Mouse (Mus musculus): ENCODE measurements around the gene Gnai3. TPM values are rescaled to one million over a fixed set of nuclear protein-coding genes. Genes with fewer than 3 reads are reported as not detected.

Gene Gnai3
- polyA plus RNA-seq, 1 experiment from 2014 or later: 157 TPM

DNA sequence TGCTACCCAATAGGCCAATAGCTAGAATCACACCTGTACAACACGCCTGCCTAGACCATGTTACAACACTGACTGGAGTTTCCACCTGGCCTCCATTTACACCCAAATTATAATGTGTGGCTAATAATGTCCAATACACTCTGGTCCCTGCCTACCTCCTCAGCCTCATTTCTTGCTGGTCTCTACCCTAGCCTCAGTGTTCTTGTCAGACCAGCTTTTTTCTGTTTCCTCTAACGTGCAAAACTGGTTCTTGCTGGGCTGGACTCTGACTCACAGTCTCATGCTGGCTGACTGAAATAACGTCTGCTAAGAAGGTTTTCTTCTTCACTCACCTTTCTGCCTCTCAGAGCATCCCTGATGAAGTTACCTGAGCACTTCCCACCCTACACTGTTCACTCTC is 19.6 kb downstream of the Gnai3 start:
- Histone ChIP-seq H3K4me3 (ENCODE audit: low read depth, low read length) (no peak overlapping the region), H3K36me3 (ENCODE audit: control insufficient read depth, insufficient read depth, low read length) (peaks cover 13% of the 10 kb centered on the region), H3K4me2 (ENCODE audit: low read length) (no peak overlapping the region), H3K4me1 (ENCODE audit: control insufficient read depth, insufficient read depth, low read length) (no peaks in the 10 kb centered on the region), H3K27ac (ENCODE audit: low read depth, low read length) (no peak overlapping the region), H3K27me3 (replicated peaks; ENCODE audit: control insufficient read depth, insufficient read depth, low read length) (no peaks in the 10 kb centered on the region), H3K9ac (ENCODE audit: low read length) (no peak overlapping the region), H3K9me3 (replicated peaks; ENCODE audit: control insufficient read depth, low read length) (no peaks in the 10 kb centered on the region)
- ATAC-seq: no peak
- no peak for DNase-seq (ENCODE audit: low spot score)
- WGBS: 92% methylated on average over 3 of the region's 3 CpGs

DNA sequence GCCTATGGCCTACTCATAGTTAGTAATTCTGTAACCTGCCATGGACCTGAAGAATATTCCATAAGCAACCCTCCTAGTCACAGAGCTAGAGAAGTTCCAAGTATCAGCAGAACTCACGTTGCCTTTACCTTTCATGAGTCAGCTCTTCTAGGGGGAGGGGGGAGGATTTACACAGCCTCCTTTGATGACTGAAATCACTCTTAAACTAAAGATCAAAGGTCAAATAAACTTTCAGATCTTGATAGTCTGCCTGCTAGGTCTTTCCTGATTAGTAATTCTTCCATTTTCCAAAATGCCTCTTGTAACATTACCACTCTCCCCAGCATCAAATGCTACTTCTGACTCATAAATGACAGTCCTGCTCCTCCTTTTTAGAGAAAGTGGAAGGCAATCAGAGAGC is 21.8 kb downstream of the Gnai3 start:
- ATAC-seq: no peak
- 65% methylated on average over 1 of the region's 1 CpGs for WGBS

DNA sequence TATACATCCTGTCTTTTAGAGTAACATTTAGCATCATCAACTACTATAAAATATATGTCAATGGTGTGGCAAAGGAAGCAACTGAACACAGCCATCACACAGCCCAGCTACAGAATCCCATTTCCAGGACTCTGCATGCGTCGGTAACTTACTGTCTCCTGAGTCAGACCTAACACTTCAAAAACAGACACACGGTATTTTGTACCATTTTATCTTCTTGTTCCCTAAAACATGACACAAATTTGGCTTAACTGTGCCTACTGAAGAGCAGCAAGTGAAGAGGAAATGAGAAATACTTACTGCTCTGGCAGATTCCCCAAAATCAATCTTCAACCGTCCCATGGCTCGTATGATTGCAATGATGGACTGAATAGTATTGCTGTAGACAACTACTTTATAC is 22.7 kb downstream of the Gnai3 start:
- DNase-seq (ENCODE audit: low spot score) (no peak), ATAC-seq (no peak)
- WGBS: 92% methylated on average over 5 of the region's 5 CpGs
- Histone ChIP-seq H3K9me3 (replicated peaks; ENCODE audit: control insufficient read depth, low read length) (no peaks in the 10 kb centered on the region), H3K27ac (ENCODE audit: low read depth, low read length) (no peak overlapping the region), H3K36me3 (ENCODE audit: control insufficient read depth, insufficient read depth, low read length) (peaks cover 27% of the 10 kb centered on the region), H3K4me3 (ENCODE audit: low read depth, low read length) (no peak overlapping the region), H3K27me3 (replicated peaks; ENCODE audit: control insufficient read depth, insufficient read depth, low read length) (no peaks in the 10 kb centered on the region), H3K4me1 (ENCODE audit: control insufficient read depth, insufficient read depth, low read length) (no peaks in the 10 kb centered on the region), H3K4me2 (ENCODE audit: low read length) (no peak overlapping the region), H3K9ac (ENCODE audit: low read length) (no peak overlapping the region)

More for the DNA sequence above, 21.8 kb downstream of the Gnai3 start:
- Histone ChIP-seq H3K4me1 (ENCODE audit: control insufficient read depth, insufficient read depth, low read length) (no peaks in the 10 kb centered on the region), H3K9me3 (replicated peaks; ENCODE audit: control insufficient read depth, low read length) (no peaks in the 10 kb centered on the region), H3K36me3 (ENCODE audit: control insufficient read depth, insufficient read depth, low read length) (peaks cover 22% of the 10 kb centered on the region), H3K27me3 (replicated peaks; ENCODE audit: control insufficient read depth, insufficient read depth, low read length) (no peaks in the 10 kb centered on the region), H3K4me2 (ENCODE audit: low read length) (no peak overlapping the region), H3K27ac (ENCODE audit: low read depth, low read length) (no peak overlapping the region), H3K4me3 (ENCODE audit: low read depth, low read length) (no peak overlapping the region), H3K9ac (ENCODE audit: low read length) (no peak overlapping the region)
- DNase-seq (ENCODE audit: low spot score): no peak

DNA sequence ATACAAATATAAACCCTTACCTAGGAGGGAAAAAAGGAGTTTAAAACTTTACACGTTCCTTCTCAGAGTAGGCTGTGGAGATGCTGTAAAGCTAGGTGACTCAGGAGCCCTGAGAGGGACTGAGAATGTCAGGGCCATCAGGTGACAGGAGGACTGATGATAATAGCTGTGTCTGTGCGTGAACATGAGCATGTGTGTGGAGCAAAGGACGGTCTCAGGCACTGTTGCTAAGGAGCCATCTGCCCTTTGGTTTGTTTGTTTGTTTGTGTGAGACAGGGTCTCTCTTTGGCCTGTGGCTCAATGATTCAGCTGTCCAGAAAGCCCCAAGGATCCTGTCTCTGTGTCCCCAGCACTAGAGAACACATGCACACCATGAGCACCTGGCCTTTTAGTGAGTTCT is 24.8 kb downstream of the Gnai3 start:
- no peak overlapping the region for H3K4me2 ChIP-seq (ENCODE audit: low read length)
- H3K36me3 ChIP-seq (ENCODE audit: control insufficient read depth, insufficient read depth, low read length): peaks cover 40% of the 10 kb centered on the region
- no peak for ATAC-seq
- H3K4me1 ChIP-seq (ENCODE audit: control insufficient read depth, insufficient read depth, low read length): no peaks in the 10 kb centered on the region
- WGBS: 97% methylated on average over 3 of the region's 3 CpGs
- H3K9me3 ChIP-seq (replicated peaks; ENCODE audit: control insufficient read depth, low read length): no peaks in the 10 kb centered on the region
- H3K27me3 ChIP-seq (replicated peaks; ENCODE audit: control insufficient read depth, insufficient read depth, low read length): no peaks in the 10 kb centered on the region
- no peak for DNase-seq (ENCODE audit: low spot score)
- no peak overlapping the region for H3K4me3 ChIP-seq (ENCODE audit: low read depth, low read length)
- no peak overlapping the region for H3K9ac ChIP-seq (ENCODE audit: low read length)
- no peak overlapping the region for H3K27ac ChIP-seq (ENCODE audit: low read depth, low read length)

DNA sequence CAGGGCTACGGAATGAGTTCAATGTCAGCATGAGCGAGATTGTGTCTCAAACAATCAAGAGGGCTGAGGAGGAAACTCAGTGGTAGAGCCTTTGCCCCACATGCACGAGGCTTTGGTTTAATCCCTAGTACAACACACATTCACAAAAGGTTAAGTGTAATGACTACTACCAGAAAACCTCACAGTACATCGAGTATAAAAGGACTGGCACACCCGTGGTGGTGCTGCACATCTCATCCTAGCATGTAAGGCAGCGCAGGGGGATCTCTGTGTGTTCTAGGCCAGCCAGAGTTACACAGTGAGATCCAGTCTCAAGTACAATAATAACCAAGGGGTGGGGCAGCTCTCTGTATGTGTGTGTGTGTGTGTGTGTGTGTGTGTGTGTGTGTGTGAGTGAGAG is 28.5 kb downstream of the Gnai3 start:
- Histone ChIP-seq H3K27me3 (replicated peaks; ENCODE audit: control insufficient read depth, insufficient read depth, low read length) (no peaks in the 10 kb centered on the region), H3K36me3 (ENCODE audit: control insufficient read depth, insufficient read depth, low read length) (peaks cover 62% of the 10 kb centered on the region), H3K9ac (ENCODE audit: low read length) (no peak overlapping the region), H3K27ac (ENCODE audit: low read depth, low read length) (no peak overlapping the region), H3K4me2 (ENCODE audit: low read length) (no peak overlapping the region), H3K9me3 (replicated peaks; ENCODE audit: control insufficient read depth, low read length) (no peaks in the 10 kb centered on the region), H3K4me3 (ENCODE audit: low read depth, low read length) (no peak overlapping the region), H3K4me1 (ENCODE audit: control insufficient read depth, insufficient read depth, low read length) (no peaks in the 10 kb centered on the region)
- DNase-seq (ENCODE audit: low spot score): no peak
- WGBS: 90% methylated on average over 6 of the region's 6 CpGs
- no peak for ATAC-seq

DNA sequence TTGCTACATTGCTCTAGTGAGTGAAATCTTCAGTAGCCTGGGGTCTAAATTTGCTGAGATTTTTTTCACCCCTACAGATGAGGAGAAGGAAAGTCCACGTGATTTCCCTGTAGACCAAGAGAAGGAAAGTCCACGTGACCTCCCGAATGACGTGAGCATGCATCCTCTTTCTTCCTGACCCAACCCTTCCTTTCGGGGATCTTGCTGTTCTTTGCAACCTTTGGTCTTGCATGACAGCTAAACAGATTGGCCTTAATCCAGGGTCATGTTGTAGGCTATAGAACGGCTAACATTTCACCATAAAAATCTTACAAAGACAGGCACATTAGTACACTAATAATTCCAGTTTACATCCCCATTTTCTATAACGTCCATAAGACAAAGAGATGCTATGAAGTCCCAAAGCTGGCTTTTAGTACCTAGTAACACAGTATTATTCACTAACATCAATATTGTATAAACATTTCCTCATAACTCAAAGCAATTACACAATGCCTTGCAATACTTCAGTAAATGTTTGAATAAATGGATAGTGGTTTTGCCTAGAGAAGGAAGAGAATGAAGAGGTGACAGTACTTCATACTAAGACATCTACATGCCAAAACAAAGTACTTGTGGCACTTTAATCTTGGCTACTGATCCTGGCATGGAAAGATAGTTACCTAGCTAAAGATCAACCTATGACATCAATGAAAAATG is 32.2 kb downstream of the Gnai3 start:
- 93% methylated on average over 7 of the region's 7 CpGs for WGBS
- Histone ChIP-seq H3K27ac (ENCODE audit: low read depth, low read length) (no peak overlapping the region), H3K4me2 (ENCODE audit: low read length) (no peak overlapping the region), H3K36me3 (ENCODE audit: control insufficient read depth, insufficient read depth, low read length) (peaks cover 77% of the 10 kb centered on the region), H3K9ac (ENCODE audit: low read length) (no peak overlapping the region), H3K27me3 (replicated peaks; ENCODE audit: control insufficient read depth, insufficient read depth, low read length) (no peaks in the 10 kb centered on the region), H3K9me3 (replicated peaks; ENCODE audit: control insufficient read depth, low read length) (no peaks in the 10 kb centered on the region), H3K4me3 (ENCODE audit: low read depth, low read length) (no peak overlapping the region), H3K4me1 (ENCODE audit: control insufficient read depth, insufficient read depth, low read length) (no peaks in the 10 kb centered on the region)
- no peak for DNase-seq (ENCODE audit: low spot score)
- no peak for ATAC-seq

DNA sequence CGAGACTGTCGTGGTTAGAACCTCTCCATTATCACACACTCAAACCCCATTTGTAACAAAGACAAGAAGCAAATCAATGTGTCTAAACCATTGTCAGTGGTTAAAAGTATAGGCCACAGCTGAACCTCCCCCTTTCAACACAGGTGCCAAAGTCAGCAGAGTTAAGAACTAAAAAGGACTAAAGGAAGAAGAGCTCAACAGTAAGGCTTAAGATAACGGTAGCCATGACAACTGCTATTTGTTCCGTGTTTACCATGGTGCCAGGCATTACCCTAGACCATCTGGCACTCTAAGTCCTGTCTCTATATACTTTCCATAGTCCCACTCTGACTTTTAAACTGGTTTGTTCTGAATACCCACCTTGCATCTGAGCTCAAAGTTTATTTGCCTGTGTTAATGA is 33.3 kb downstream of the Gnai3 start:
- DNase-seq (ENCODE audit: low spot score) (peak; percentile 9), ATAC-seq (no peak)
- H3K4me3 ChIP-seq (ENCODE audit: low read depth, low read length): no peak overlapping the region
- WGBS: 83% methylated on average over 4 of the region's 4 CpGs
- H3K27me3 ChIP-seq (replicated peaks; ENCODE audit: control insufficient read depth, insufficient read depth, low read length): no peaks in the 10 kb centered on the region
- H3K27ac ChIP-seq (ENCODE audit: low read depth, low read length): no peak overlapping the region
- no peak overlapping the region for H3K4me2 ChIP-seq (ENCODE audit: low read length)
- H3K4me1 ChIP-seq (ENCODE audit: control insufficient read depth, insufficient read depth, low read length): no peaks in the 10 kb centered on the region
- no peaks in the 10 kb centered on the region for H3K9me3 ChIP-seq (replicated peaks; ENCODE audit: control insufficient read depth, low read length)
- H3K36me3 ChIP-seq (ENCODE audit: control insufficient read depth, insufficient read depth, low read length): peaks cover 79% of the 10 kb centered on the region
- H3K9ac ChIP-seq (ENCODE audit: low read length): no peak overlapping the region

DNA sequence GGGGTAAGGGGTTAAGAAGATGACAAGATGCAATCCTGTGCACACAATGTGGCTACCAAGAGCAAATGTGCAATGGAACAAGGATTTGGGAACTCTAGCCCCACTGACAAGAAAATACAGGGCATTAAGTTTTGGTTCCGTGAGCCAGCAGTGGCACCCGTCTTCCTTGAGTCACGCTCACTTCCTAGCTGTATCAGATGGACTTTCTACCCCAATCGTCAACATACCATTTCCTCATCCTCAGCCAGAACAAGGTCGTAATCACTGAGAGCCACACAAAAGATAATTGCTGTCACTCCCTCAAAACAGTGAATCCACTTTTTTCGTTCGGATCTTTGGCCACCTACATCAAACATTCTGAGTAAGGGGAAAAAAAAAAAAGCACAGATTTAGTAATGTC is 33.7 kb downstream of the Gnai3 start:
- WGBS: 89% methylated on average over 7 of the region's 7 CpGs
- peaks cover 77% of the 10 kb centered on the region for H3K36me3 ChIP-seq (ENCODE audit: control insufficient read depth, insufficient read depth, low read length)
- H3K27ac ChIP-seq (ENCODE audit: low read depth, low read length): no peak overlapping the region
- H3K9me3 ChIP-seq (replicated peaks; ENCODE audit: control insufficient read depth, low read length): no peaks in the 10 kb centered on the region
- no peak overlapping the region for H3K9ac ChIP-seq (ENCODE audit: low read length)
- H3K4me3 ChIP-seq (ENCODE audit: low read depth, low read length): no peak overlapping the region
- no peaks in the 10 kb centered on the region for H3K4me1 ChIP-seq (ENCODE audit: control insufficient read depth, insufficient read depth, low read length)
- H3K4me2 ChIP-seq (ENCODE audit: low read length): no peak overlapping the region
- no peak for DNase-seq (ENCODE audit: low spot score)
- no peaks in the 10 kb centered on the region for H3K27me3 ChIP-seq (replicated peaks; ENCODE audit: control insufficient read depth, insufficient read depth, low read length)
- no peak for ATAC-seq

DNA sequence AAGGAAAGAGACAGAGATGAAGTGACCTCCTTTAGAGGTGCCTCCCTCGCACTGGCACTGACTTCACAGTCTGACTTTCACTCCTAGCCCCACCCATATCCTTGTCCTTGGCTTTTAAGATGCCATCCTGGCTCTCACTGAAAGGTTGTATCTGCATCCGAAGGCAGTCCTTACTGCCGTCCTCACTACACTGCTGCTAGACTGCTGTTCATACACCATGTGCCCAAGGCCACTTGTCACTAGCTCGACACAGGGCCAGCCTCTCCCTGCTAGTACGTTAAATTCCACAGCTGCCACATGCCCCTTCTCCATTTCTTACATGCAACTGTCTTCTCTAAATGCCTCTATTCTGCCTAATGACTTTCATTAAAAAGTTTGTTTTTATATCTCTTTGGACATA is 34.6 kb downstream of the Gnai3 start:
- no peaks in the 10 kb centered on the region for H3K9me3 ChIP-seq (replicated peaks; ENCODE audit: control insufficient read depth, low read length)
- no peak overlapping the region for H3K27ac ChIP-seq (ENCODE audit: low read depth, low read length)
- no peak overlapping the region for H3K9ac ChIP-seq (ENCODE audit: low read length)
- 86% methylated on average over 5 of the region's 5 CpGs for WGBS
- H3K4me2 ChIP-seq (ENCODE audit: low read length): no peak overlapping the region
- H3K4me3 ChIP-seq (ENCODE audit: low read depth, low read length): no peak overlapping the region
- peaks cover 76% of the 10 kb centered on the region for H3K36me3 ChIP-seq (ENCODE audit: control insufficient read depth, insufficient read depth, low read length)
- no peaks in the 10 kb centered on the region for H3K27me3 ChIP-seq (replicated peaks; ENCODE audit: control insufficient read depth, insufficient read depth, low read length)
- no peak for DNase-seq (ENCODE audit: low spot score)
- no peaks in the 10 kb centered on the region for H3K4me1 ChIP-seq (ENCODE audit: control insufficient read depth, insufficient read depth, low read length)
- ATAC-seq: no peak

Data from forebrain, embryonic 14.5 days (tissue).